Mouse (Mus musculus): ENCODE data around the gene Phyhipl.

The Phyhipl gene

DNA sequence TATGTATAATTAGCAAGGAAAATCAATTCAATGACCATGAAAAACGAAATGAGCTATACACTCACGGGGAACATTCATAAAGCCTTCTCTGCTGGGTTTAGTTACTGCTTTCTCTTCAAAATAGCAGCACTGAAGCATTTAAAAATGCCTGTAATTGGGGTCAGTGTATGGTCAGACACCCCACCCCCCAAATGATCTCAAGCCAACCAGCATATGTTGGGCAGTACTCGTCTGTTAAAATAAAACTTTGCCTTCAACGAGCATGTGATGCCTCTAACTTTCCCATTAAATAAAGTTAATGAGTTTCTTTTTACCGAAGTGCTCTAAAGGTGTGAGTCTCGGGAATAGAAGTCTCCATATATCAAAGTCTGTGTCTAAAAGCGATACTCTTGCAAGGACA is at the start of gene Phyhipl:
Gene Phyhipl, minus strand, starts transcription at position 138 of the 400 bp plus-strand sequence.
- no peak for DNase-seq

- no peak for DNase-seq
Observed at GRCm38 (mm10) chr10:70703211-70703610, 47.4 kb upstream of the Phyhipl start.

DNA sequence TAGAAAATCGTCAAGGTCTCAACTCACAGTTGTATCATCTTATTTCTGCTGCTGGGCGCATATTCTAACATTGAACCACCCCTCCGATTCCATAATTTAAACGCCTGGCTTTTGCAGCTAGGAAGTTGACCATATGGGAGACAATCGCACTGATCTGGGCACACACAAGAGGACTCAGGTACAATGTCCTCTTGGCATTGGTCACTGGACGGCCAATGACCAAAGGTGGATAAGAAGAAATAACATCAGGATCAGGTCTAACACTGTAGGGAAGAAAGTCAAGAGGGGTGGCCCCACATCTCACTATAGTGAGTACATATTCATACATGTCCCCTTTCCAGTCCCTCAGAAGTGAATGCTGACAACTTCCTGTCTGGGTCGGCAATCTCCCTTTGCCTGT is 43.8 kb upstream of the Phyhipl start:
- no peak for DNase-seq

DNA sequence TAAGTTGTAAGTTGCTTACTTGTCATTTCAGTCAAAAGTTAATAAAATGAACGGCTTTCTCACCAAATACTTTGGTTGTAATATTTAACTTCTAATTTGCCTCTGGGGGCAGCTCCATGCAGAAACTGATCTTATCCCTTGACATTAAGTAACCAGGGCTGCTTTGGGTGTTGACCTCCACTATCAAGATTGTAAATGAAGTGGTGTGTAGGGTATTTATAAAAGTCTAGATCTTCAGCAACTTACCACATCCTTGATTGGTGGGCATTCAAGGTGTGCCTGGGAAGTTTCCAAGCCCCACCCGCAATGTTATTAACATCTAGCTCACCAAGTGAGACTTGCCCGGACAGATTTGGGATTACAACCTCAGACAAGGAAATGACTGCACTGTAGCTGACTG is 42.2 kb upstream of the Phyhipl start:
- DNase-seq = no peak

DNA sequence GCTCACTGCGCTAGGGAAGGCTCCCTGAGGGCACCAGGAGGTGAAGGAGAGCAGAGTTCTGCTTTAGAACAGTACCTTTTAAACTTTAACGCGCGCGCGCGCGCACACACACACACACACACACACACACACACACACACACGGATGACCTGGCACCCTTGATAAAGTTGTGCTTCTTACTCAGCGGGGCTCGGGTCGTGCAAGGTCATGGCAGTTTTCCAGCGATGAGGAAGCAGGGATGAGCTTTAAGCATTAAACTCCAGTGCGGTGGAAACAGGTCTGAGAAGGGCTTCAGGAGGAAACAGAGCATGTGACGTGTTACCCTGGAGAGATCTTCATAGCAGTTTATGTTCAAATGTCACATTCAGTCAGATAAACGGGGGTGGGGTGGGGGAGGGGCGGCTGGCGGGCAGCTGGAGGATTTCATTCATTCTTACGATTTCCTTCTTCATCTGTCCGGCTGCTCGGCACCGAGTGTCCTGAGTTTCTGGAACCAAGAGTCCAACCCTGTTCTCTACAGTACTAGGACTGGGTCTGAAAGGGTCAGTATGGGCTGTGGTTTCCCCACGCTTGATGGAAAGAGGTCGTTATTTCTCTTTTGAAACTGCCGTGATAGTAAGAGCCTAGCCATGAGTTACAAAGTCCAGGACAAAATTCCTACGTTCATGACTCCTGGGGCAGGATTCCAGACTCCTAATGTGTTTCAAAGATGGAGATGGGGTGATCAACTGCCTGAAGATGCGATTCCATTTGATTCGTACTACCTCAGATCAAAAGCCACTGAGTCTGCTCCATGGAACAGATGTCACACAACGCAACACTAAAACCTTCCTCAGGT is 41.2 kb upstream of the Phyhipl start:
- no peak for DNase-seq

GRCm38 (mm10) chr10:70689346-70689745 is 33.6 kb upstream of the Phyhipl start:
- DNase-seq = no peak

GRCm38 (mm10) chr10:70688881-70689280 is 33.1 kb upstream of the Phyhipl start:
- DNase-seq = no peak

GRCm38 (mm10) chr10:70686941-70687703 is 31.4 kb upstream of the Phyhipl start:
- no peak for DNase-seq

DNA sequence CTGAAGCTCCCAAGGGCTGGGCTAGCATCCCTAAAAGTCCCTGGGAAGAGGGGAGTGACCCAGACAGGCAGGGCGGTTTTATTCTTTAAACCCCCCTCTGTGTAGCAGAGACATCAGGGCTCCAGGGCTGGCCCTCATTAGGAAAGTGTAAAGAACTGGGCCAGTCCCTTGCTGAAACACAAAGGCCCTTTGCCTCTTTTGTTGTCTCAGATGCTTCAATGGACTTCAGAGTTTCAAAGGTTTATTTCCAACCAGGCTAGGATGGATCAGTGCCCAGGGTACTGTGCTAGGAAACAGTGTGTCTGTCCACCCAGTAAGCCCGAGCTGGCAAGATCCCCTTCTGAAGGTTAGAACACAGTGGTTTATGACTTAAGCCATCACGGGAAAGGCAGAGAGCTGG is 30.7 kb upstream of the Phyhipl start:
- DNase-seq = no peak

- no peak for DNase-seq
Observed at GRCm38 (mm10) chr10:70683508-70683907, 27.7 kb upstream of the Phyhipl start.

DNA sequence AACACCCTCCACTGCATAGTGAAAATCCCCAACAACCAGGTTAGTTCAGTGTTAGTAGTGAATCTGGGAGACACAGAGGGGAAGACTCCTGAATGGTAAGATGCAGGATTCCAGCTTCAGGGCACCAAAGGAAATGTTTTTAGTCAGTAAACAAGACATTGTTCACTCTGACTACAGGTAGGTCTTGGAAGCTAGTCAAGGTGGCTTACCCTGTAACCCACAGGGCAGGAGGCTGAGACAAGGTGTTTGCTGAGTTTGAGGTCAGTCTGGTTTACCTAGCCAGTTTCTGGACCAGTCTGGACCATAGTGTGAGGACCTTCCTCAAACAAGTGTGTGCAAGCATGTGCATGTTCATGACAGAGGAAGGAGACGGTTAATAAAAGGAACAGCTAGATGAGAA is 22.2 kb upstream of the Phyhipl start:
- no peak for DNase-seq

- DNase-seq = no peak
Observed at GRCm38 (mm10) chr10:70656272-70656671, 507 bp upstream of the Phyhipl start.

DNA sequence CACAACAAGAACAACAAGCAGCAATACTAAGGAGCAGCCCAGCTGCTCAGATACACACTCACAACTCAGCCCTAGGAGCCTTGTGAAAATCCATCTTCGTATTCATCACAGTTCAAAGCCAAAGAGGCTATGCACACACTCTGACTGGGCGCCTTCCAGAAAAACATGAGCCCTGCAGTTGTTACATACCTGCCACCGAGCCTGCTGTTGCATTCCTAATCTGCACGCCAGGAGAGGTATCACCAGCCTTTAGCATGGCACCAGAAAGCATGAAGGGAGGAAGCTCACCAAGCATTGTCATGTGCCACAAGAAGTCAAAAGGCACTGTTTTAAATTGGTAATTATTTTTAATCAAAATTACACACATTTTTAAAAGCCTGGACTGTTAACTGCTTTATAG is 1.1 kb downstream of the Phyhipl start:
- DNase-seq = no peak

- no peak for DNase-seq
Observed at GRCm38 (mm10) chr10:70654139-70654538, 1.6 kb downstream of the Phyhipl start.

- no peak for DNase-seq
Observed at GRCm38 (mm10) chr10:70651769-70652648, 3.8 kb downstream of the Phyhipl start.

DNA sequence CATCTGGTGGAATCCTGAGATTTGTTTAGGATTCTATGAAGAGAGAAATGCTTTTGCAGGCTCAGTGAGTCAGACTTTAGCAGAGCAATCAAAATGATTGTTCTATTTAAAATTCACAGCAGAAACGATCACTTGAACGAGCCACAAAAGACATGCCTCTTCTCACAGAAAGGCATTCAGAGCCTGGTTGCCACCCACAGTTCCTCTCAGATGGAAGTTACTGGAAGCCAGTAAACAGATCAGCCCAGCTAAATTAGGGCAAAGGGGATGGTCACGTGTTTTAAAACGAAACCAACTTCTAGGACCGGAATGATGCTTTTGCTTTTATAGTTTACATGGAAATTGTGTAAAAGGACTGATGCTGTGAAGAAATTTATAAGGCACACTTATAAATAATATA is 6.9 kb downstream of the Phyhipl start:
- DNase-seq = no peak

GRCm38 (mm10) chr10:70643131-70643530 is 12.6 kb downstream of the Phyhipl start:
- DNase-seq = no peak

DNA sequence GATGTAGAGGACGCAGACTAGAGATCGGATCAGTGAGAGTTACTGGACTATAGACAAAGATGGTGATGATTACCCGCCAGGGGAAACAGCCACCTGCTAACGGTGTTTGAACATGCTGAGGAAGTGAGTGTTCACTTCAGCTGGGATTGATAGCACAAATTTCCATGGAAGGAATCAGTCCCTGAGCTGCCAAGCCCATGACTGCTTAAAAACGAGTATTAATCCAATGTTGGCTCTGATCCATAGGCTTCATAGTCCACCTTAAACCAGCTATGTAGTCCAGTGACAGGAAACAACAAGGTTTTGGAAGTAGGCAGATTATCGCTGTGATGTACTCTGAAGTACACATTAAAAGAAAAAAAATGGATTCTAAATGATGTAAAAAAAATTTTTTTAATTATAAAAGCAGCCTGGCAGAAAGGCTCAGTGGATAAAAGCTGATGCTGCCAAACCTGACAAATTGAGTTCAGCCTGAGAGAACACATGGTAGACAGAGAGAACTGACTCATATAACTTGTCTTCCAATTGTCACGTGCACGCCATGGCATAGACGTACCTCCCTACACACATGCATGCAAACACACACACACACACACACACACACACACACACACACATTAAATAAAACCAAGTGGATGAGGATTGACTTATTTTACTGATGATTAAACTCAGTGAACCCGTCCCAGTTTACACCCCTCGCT is 14.7 kb downstream of the Phyhipl start:
- no peak for DNase-seq

GRCm38 (mm10) chr10:70640075-70640737 is 15.6 kb downstream of the Phyhipl start:
- no peak for DNase-seq

DNA sequence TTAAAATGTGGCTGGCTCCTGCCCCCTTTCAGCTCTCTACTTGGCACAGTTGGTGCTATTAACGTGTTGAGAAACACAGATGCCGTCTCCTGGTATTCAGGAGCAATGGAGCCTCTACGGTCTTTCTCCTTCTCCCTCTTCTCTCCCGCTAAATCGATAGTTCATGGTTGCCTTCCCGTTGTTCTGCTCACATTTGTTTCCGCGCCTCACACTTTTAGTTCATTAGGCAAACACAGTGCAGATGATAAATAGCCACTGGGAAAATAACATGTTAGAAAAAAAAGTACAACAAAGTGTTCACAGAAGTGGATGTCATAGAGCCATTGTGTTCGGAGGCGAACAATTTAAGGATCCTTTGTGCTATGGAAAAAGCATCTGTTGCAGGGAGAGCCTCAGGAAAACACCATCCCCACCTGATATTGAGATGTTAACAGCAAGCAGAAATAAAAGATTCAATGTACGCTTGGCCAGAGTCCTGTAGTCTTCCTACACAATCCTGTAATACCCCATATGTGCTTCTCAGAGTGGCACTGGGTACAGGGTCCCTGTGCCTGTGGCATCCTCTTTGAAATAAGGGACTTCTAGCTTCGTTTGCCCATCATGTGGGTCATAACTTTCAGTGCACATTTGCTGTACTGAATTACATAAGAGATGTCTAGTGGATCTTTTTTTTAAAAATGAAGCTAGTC is 18.0 kb downstream of the Phyhipl start:
- DNase-seq = no peak

DNA sequence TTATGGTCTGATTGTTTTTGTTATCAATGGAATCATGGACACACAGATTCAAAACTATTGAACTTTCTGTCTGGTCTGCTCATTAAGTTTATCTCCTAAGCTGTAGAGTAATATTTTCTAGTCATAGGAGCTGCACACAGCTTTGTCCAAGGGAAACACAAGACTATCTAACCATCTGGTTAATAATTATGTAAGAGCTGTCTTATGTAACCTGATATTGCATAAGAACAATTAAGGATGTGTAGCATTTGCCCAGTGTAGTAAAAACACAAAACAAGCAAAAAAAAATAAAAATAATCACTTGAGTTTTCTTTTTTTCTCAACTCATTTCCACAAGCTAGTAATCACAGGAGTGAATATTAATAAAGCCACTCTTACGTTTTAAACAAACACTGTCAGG is 20.5 kb downstream of the Phyhipl start:
- no peak for DNase-seq
